Mouse (Mus musculus) hindbrain, embryonic 13.5 days (tissue): ENCODE results near the gene Ttc23. TPM values are rescaled to one million over a fixed set of nuclear protein-coding genes. Genes with fewer than 3 reads are reported as not detected.

Source experiments
- ATAC-seq: fragments of 200-750 bp; cut with Nextera tagmentation; 2 replicates; pipeline ENCODE4 v1.8.0; 2017; ENCODE audit warnings: moderate TSS enrichment; ENCODE audit not compliant: low FRiP score
- H3K27ac ChIP-seq: fragments of 300-500 bp; sonication (generic); 2 replicates; pipeline ENCODE4 v1.5.1; 2015; ENCODE audit warnings: inconsistent platforms, mild to moderate bottlenecking, moderate library complexity
- H3K27me3 ChIP-seq: fragments of 300-500 bp; sonication (generic); 2 replicates; pipeline ENCODE4 v1.6.1; 2015; ENCODE audit warnings: mild to moderate bottlenecking, inconsistent platforms
- H3K36me3 ChIP-seq: fragments of 300-500 bp; sonication (generic); 2 replicates; pipeline ENCODE4 v1.6.1; 2015; ENCODE audit warnings: mild to moderate bottlenecking, inconsistent platforms
- H3K4me1 ChIP-seq: fragments of 300-500 bp; sonication (generic); replicated peaks from 2 replicates; pipeline ENCODE4 v1.6.1; 2015; ENCODE audit warnings: inconsistent platforms
- H3K4me2 ChIP-seq: fragments of 300-500 bp; sonication (generic); 2 replicates; pipeline ENCODE4 v1.6.1; 2015; ENCODE audit warnings: inconsistent platforms, mild to moderate bottlenecking, moderate library complexity
- H3K4me3 ChIP-seq: fragments of 300-500 bp; sonication (generic); 2 replicates; pipeline ENCODE4 v1.5.1; 2015; ENCODE audit warnings: mild to moderate bottlenecking, inconsistent platforms
- H3K9ac ChIP-seq: fragments of 300-500 bp; sonication (generic); 2 replicates; pipeline ENCODE4 v1.6.1; 2015; ENCODE audit warnings: mild to moderate bottlenecking, inconsistent platforms
- H3K9me3 ChIP-seq: fragments of 300-500 bp; sonication (generic); 2 replicates; pipeline ENCODE4 v1.6.1; 2016; ENCODE audit warnings: inconsistent platforms
- WGBS: fragments of 180-500 bp; shearing (Covaris S2); methylation state at CpG from one replicate; pipeline ENCODE4 v1.1.7; 2015; 5-methylcytosine and 5-hydroxymethylcytosine counted together
- polyA plus RNA-seq: library from polyadenylated mRNA; unstranded; fragments of >200 nt; fragmentation: Nextera tagmentation; extraction: Ambion mirVana; gene quantifications from 2 replicates; pipeline ENCODE4 v1.2.1, GENCODE M21; 2015

Ttc23 gene
- polyA plus RNA-seq, 1 experiment from 2014 or later, result 12.2 TPM

DNA sequence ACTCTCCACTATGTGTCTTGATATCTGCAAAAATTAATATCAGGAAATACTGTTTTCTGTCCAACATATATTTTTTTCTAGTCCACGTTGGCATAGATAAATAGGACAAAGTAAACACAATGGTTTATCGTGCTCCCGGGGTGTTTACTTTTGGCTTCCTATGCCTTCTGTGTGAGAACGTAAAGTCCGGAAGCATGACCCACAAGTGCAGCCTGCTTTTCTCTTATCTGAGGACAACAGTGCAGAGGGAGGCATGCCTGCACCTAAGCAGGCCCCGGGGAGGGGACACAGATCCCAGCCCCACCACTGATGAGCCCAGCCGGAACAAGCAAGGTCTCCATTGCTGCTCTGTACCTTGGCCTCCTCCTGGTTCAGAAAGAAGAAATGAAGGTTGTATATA, 63.0 kb downstream of the Ttc23 start:
- ATAC-seq, result no peak
- Histone ChIP-seq H3K9ac (no peak overlapping the region), H3K9me3 (no peaks in the 10 kb centered on the region), H3K4me2 (no peak overlapping the region), H3K27me3 (no peaks in the 10 kb centered on the region), H3K4me3 (no peak overlapping the region), H3K4me1 (peaks cover 15% of the 10 kb centered on the region), H3K27ac (no peak overlapping the region), H3K36me3 (peaks cover 18% of the 10 kb centered on the region)
- 88% methylated on average over 7 of the region's 7 CpGs for WGBS

GRCm38 (mm10) chr7:67713820-67714510, 66.8 kb downstream of the Ttc23 start:
- no peaks in the 10 kb centered on the region for H3K9me3 ChIP-seq
- 31% methylated on average over 19 of the region's 19 CpGs for WGBS
- peak; percentile 70 for ATAC-seq
- H3K9ac ChIP-seq, result peak overlapping the region; percentile 46; the same call in 1 of the 2 replicates
- peaks cover 33% of the 10 kb centered on the region for H3K4me1 ChIP-seq
- no peaks in the 10 kb centered on the region for H3K27me3 ChIP-seq
- peak overlapping the region; percentile 13; the same call in 1 of the 2 replicates for H3K4me2 ChIP-seq
- peaks cover 18% of the 10 kb centered on the region for H3K36me3 ChIP-seq
- H3K27ac ChIP-seq, result peak overlapping the region; percentile 81
- no peak overlapping the region for H3K4me3 ChIP-seq

- H3K4me3 ChIP-seq, result no peak overlapping the region
- H3K36me3 ChIP-seq, result peaks cover 14% of the 10 kb centered on the region
- H3K27me3 ChIP-seq, result no peaks in the 10 kb centered on the region
- 64% methylated on average over 7 of the region's 7 CpGs for whole genome bisulfite sequencing
- H3K9ac ChIP-seq, result no peak overlapping the region
- H3K9me3 ChIP-seq, result no peaks in the 10 kb centered on the region
- peaks cover 33% of the 10 kb centered on the region for H3K4me1 ChIP-seq
- no peak overlapping the region for H3K4me2 ChIP-seq
- peak overlapping the region; percentile 81 for H3K27ac ChIP-seq
- ATAC-seq, result no peak
Observed at GRCm38 (mm10) chr7:67715176-67715575, 68.0 kb downstream of the Ttc23 start.

GRCm38 (mm10) chr7:67716213-67716878, 69.1 kb downstream of the Ttc23 start:
- 0 out of 2 replicates have a peak, but pooled peaks have one; percentile 33 for ATAC-seq
- H3K9ac ChIP-seq, result no peak overlapping the region

DNA sequence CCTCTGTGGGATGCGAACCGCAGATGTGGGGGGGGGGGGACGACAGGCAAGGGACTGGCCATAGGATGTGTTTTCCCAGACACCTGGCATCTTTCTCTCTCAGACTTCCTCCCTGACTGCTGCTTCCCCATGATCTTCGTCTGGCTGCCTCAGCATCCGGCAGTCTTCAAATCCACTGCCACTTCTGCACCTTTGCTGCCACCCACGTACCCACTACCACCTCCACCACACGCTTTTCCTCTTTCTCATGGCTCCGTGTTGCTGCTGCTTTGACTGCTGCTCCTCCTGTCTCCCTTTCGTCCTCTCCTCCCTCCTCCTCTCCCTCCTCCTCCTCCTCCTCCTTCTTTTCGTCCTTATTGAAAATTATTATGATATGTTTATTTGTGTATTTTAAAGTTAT, 69.7 kb downstream of the Ttc23 start:
- H3K27ac ChIP-seq, result no peak overlapping the region
- WGBS, result 85% methylated on average over 10 of the region's 10 CpGs
- H3K9me3 ChIP-seq, result no peaks in the 10 kb centered on the region
- peaks cover 8% of the 10 kb centered on the region; the same call in 1 of the 2 replicates for H3K36me3 ChIP-seq
- H3K4me1 ChIP-seq, result peaks cover 33% of the 10 kb centered on the region
- no peaks in the 10 kb centered on the region for H3K27me3 ChIP-seq
- H3K4me2 ChIP-seq, result no peak overlapping the region
- ATAC-seq, result no peak
- no peak overlapping the region for H3K4me3 ChIP-seq
- H3K9ac ChIP-seq, result no peak overlapping the region

More at GRCm38 (mm10) chr7:67716213-67716878, 69.1 kb downstream of the Ttc23 start:
- H3K9me3 ChIP-seq, result no peaks in the 10 kb centered on the region
- H3K4me3 ChIP-seq, result no peak overlapping the region
- H3K27me3 ChIP-seq, result no peaks in the 10 kb centered on the region
- peaks cover 33% of the 10 kb centered on the region for H3K4me1 ChIP-seq
- no peak overlapping the region for H3K27ac ChIP-seq
- peaks cover 11% of the 10 kb centered on the region for H3K36me3 ChIP-seq
- 51% methylated on average over 11 of the region's 11 CpGs for WGBS
- no peak overlapping the region for H3K4me2 ChIP-seq

DNA sequence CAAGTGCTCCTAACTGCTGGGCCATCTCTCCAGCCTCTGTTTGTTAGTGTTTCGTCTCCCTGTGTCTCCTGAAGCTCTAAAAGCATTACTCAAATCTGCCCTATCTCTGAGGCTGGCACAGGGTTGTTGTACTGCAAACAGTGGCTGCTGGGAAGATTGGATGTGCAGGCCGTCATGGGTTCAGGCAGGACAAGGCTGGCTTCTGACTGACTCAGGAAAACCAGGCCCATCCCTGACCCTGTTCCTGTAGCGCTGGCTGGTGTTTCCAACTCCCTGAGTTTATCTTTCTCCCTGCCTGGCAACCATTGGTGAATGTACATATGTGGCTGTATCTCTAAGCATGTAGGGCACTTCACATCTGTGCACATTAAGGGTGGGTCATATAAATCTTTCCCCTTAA, 70.3 kb downstream of the Ttc23 start:
- Histone ChIP-seq H3K9ac (no peak overlapping the region), H3K27me3 (no peaks in the 10 kb centered on the region), H3K4me3 (no peak overlapping the region), H3K4me1 (peaks cover 33% of the 10 kb centered on the region), H3K4me2 (no peak overlapping the region), H3K27ac (no peak overlapping the region), H3K9me3 (no peaks in the 10 kb centered on the region), H3K36me3 (peaks cover 4% of the 10 kb centered on the region; the same call in 1 of the 2 replicates)
- ATAC-seq, result no peak
- 91% methylated on average over 3 of the region's 3 CpGs for WGBS

DNA sequence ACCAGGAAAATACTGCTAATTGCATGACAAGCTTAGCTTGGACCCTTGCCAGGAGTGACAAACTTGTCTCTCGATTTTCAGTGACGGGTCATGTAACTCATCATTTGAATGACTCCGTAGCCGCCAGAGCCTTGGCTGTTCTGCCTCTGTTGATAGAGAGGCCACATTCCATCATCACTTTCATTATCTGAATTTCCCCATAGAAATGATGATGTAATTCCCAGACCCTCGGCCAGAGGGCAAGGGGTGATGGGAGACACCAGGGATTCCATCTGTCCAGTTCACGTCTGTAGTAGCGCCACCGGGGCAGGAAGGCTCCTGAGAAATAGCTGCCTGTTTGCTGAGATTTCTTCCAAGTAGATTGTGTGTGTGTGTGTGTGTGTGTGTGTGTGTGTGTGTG, 71.6 kb downstream of the Ttc23 start:
- Histone ChIP-seq H3K36me3 (no peaks in the 10 kb centered on the region), H3K4me2 (no peak overlapping the region), H3K4me1 (peaks cover 32% of the 10 kb centered on the region), H3K4me3 (no peak overlapping the region), H3K9me3 (no peaks in the 10 kb centered on the region), H3K27me3 (no peaks in the 10 kb centered on the region), H3K9ac (no peak overlapping the region), H3K27ac (no peak overlapping the region)
- WGBS, result 55% methylated on average over 8 of the region's 8 CpGs
- ATAC-seq, result no peak

- Histone ChIP-seq H3K4me3 (no peak overlapping the region), H3K27ac (no peak overlapping the region), H3K9ac (no peak overlapping the region), H3K27me3 (no peaks in the 10 kb centered on the region), H3K4me1 (peaks cover 3% of the 10 kb centered on the region; the same call in 1 of the 2 replicates), H3K9me3 (no peaks in the 10 kb centered on the region), H3K36me3 (peaks cover 12% of the 10 kb centered on the region; the same call in 1 of the 2 replicates), H3K4me2 (no peak overlapping the region)
- 43% methylated on average over 2 of the region's 2 CpGs for WGBS
- ATAC-seq, result no peak
Observed at GRCm38 (mm10) chr7:67722163-67722562, 75.0 kb downstream of the Ttc23 start.

GRCm38 (mm10) chr7:67724536-67724935, 77.3 kb downstream of the Ttc23 start:
- Histone ChIP-seq H3K9ac (no peak overlapping the region), H3K27ac (no peak overlapping the region), H3K27me3 (no peaks in the 10 kb centered on the region), H3K36me3 (peaks cover 23% of the 10 kb centered on the region), H3K4me1 (no peaks in the 10 kb centered on the region), H3K4me2 (no peak overlapping the region), H3K9me3 (no peaks in the 10 kb centered on the region), H3K4me3 (no peak overlapping the region)
- ATAC-seq, result no peak
- WGBS, result 58% methylated on average over 4 of the region's 4 CpGs

- Histone ChIP-seq H3K9me3 (no peaks in the 10 kb centered on the region), H3K27ac (no peak overlapping the region), H3K9ac (no peak overlapping the region), H3K4me2 (no peak overlapping the region), H3K27me3 (no peaks in the 10 kb centered on the region), H3K4me1 (no peaks in the 10 kb centered on the region), H3K36me3 (peaks cover 23% of the 10 kb centered on the region), H3K4me3 (no peak overlapping the region)
- WGBS, result 64% methylated on average over 9 of the region's 9 CpGs
- ATAC-seq, result no peak
Observed at GRCm38 (mm10) chr7:67725016-67725415, 77.8 kb downstream of the Ttc23 start.

DNA sequence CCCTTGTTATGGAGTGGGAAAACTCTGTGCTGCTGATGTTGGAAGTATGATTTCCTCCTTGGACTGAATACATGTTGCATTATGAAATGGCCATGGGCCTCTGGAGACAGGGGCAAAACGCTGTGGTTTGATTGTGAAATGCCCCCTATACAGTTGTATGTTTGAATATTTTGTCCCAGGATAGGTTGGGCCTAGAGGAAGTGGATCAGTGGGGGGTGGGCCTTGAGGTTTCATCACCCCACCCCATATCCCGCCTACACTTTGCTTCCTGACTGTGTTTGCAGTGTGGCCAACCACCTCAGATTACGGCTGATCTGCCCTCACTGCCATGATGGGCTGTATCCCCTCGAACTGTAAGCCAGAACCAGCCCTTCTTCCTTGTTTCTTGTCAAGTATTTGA, 81.0 kb downstream of the Ttc23 start:
- H3K27me3 ChIP-seq, result no peaks in the 10 kb centered on the region
- no peaks in the 10 kb centered on the region for H3K4me1 ChIP-seq
- H3K4me3 ChIP-seq, result no peak overlapping the region
- H3K36me3 ChIP-seq, result peaks cover 23% of the 10 kb centered on the region
- no peak overlapping the region for H3K9ac ChIP-seq
- no peak for ATAC-seq
- no peak overlapping the region for H3K27ac ChIP-seq
- no peaks in the 10 kb centered on the region for H3K9me3 ChIP-seq
- 88% methylated on average over 4 of the region's 4 CpGs for WGBS
- H3K4me2 ChIP-seq, result no peak overlapping the region

DNA sequence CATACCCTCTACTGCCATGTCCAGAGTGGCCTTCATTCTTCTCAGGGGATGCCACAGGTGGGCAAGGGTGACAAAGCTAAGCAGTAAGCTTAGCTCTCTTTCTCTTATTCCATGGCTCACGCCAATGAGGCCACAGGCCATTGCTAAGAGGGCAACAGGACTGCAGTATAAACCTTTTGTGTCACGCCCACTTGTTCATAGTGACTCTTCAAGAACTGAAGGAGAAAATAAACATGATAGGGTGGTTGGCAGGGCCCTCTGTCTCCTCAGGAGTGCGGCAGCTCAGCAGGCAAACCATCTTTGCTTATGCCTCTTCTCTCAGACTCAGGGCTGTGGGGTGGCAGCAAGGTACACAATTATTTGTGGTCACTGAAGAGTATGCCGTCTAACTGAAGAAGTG, 81.6 kb downstream of the Ttc23 start:
- no peaks in the 10 kb centered on the region for H3K27me3 ChIP-seq
- H3K9ac ChIP-seq, result no peak overlapping the region
- no peak for ATAC-seq
- peaks cover 23% of the 10 kb centered on the region for H3K36me3 ChIP-seq
- no peaks in the 10 kb centered on the region for H3K9me3 ChIP-seq
- no peak overlapping the region for H3K4me3 ChIP-seq
- 96% methylated on average over 4 of the region's 4 CpGs for WGBS
- H3K27ac ChIP-seq, result no peak overlapping the region
- H3K4me1 ChIP-seq, result no peaks in the 10 kb centered on the region
- no peak overlapping the region for H3K4me2 ChIP-seq
